Mouse (Mus musculus) induced T-regulatory cell, adult 2 months (primary cell): Measurements from ENCODE around the gene Tarbp2.
A peak's percentile ranks its signal among the peaks of the same experiment; 100 is the strongest.

Source experiments
- DNase-seq: peaks from one replicate; pipeline ENCODE4 v3.0.0-alpha.2; 2012; ENCODE audit warnings: low read depth

Gene Tarbp2

DNA sequence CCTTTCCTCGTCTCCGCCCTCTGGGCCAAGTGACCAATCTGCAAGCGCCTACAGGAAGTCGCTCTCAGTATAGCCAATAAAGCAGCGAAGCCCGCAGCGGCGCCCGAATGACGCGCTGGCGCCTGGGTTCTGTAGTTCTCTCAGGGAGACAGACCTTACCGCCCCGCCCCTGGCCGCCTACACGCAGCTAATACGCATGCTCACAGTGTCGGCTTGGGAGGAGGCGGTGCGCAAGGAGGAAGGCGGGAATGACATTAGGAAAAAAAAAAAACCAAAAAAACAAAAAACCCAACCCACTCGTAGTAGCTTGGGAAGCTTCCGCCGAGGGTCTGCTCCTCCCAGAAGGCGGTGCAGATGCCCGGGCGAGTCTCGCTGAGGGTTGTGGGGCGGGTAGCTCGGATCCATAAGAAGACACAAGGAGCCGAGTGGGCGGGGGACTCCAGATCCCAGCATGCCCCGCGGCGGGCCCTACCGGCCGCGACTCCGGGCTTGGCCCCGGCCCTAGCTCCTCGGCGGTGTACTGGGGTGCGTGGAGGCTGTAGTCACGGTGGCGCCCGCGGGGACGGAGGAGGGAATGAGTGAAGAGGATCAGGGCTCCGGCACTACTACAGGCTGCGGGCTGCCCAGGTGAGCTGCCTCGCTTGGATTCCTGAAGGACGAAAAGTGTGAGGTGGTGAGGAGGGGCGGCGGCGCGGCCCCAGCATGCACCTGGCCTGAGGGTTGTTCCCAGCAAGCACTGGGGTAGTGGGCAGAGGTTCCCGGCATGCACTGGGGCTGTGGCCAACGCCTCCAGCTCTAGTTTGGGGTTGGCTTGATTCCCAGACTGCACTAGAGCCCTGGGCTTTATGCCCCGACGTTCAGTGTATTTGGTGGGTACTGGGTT, at the start of gene Tarbp2:
Tarbp2 (plus strand) TSS at position 217 of the 883 bp plus-strand sequence.
- peak; percentile 99 for DNase-seq

DNA sequence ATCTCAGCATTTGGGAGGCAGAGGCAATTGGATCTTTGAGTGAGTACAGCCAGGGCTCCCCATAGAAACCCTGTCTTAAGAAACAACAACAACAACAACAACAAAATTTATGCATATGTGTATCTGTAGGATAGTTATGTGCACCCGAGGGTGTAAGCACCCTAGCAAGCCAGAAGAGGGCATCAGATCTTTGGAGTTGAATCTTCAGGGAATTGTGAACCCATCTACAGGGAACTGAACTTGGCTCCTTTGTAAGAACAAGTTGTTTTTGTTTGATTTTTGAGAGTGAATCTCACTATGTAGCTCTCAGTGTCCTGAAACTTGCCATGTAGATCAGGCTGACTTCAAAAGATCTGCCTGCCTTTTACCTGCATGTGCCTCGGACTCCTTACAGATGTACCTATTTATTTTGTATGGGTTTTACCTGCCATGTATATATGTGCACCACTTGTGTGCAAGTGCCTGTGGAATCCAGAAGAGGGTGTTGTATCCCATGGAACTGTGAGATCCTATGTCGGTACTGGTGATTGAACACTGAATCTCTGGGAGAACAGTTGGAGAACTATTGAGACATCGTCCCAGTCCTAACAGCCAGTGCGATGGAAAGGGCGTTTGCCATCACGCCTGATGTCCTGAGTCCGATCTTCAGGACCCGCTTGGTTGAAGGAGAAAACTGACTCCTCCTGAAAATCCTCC, 49.2 kb upstream of the Tarbp2 start:
- no peak for DNase-seq

DNA sequence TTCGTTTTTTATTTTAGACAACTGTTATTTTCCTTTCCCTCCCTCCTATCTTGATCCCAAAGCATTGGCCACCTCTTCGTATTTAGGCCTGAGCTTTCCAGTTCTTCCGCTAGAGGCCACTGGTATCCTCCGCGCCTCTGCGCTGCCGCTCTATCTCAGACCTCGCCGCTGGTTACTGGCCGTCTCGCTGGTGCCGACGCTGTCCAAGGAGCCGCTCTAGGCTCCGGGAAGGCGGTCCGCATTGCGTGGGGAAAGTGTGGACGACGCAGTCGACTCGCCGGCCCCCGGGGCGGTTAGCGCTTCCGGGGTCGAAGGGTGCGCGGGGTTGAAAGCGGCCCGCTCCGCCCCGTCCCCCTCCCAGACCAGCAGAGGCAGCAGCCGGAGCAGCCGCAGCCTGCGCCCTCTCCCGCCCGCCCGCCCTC, 47.8 kb upstream of the Tarbp2 start, which contains the start of gene Pcbp2:
Pcbp2 (plus strand) TSS at position 357 of the 422 bp plus-strand sequence.
- peak; percentile 96 for DNase-seq

DNA sequence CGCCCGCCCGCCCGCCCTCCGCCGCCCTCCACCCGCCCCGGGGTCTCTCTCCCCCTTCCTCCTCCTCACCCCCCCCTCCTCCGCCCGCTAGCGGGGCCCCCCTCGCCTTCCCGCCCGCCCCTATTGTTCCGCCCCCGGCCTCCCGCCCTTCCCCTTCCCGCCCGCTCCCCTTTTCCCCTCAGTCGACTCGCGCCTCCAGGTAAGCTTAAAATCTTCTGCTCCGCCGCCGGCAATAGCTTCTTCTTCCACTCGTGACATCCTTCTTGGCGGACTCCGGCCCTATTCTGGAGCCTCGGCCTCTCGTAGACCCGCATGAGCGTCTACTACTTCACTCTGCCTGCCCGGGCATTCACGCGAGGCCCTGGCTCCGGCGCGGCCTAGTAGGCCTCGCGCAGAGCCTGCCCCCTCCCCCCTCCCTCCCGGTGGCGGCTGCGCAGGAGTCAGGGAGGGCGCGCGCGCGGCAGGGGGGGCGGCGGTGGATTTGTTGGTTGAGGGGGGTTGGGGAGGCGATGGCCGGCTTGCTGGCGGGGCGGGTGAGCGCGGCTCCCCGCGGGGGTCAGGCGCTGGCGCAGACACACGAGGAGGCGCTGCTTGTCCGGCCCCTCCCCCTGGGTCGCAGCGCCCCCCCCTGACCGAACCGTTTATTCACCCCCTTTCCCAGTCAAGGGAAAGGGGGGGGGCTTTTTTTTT, 47.2 kb upstream of the Tarbp2 start:
- DNase-seq: peak; percentile 89

DNA sequence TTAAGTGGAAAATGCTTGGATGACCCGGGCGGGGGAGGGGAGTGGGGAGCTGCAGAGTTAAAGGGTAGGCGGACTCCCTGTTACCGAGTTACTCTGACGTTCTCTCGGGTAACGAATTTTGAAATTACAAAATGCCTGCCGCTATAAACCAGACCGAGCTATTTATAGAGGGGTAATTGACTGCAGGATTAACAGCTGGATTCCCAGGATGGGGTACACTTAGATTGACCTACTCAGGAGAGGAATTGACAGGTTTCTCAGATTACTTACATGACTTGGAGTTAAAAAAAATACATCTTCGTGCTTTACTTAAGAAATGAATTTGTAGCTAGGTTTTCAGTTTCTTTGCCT, 46.7 kb upstream of the Tarbp2 start:
- DNase-seq: no peak

DNA sequence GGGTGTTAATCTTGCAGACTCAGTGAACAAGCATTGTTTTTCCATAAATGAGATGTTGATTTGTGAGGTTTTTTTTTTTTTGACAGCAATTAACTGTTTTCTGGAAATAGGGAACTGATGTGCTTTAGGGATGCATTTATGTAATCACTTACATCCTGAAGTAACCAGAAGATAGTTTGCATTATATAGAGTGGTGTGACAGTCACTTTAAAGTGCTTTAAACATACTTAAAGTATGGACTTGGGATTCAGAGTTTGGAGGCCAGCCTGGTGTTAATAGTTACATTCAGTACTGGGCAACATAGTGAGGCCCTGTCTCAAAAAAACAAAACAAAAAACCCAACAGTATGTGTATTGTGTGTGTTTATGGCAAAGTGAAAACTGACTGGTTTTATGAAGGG, 46.3 kb upstream of the Tarbp2 start:
- no peak for DNase-seq

DNA sequence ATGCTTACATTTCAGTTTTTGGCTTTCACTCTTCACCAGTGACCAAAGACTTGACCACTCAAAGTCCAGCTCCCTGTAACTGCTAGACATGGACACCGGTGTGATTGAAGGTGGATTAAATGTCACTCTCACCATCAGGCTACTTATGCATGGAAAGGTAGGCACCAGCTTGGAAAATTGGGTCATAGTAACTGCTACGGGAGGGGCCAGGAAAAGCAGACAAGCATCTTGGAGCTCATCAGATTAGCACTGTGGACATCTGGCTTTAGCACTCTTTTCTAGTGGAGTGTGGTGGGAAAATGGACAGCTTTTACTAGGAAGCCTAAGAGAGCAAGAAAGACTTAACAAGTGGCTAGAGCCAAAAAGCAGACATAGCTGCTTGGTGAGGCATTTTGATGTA, 44.7 kb upstream of the Tarbp2 start:
- DNase-seq: no peak

DNA sequence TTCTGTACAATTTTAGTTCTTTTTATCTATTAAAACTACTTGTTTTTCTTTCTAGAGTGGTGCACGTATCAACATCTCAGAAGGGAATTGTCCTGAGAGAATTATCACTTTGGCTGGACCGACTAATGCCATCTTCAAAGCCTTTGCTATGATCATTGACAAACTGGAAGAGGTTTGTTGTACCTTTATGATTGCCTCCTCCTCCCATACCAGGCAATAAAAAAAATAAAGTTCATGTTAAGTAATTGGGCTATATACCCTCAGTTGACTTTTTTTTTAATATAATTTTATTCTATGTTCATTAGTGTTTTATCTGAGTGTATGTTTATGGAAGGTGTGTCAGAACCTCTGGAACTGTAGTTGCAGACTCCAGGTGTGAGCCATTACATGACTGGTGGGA, 43.5 kb upstream of the Tarbp2 start:
- DNase-seq: no peak

DNA sequence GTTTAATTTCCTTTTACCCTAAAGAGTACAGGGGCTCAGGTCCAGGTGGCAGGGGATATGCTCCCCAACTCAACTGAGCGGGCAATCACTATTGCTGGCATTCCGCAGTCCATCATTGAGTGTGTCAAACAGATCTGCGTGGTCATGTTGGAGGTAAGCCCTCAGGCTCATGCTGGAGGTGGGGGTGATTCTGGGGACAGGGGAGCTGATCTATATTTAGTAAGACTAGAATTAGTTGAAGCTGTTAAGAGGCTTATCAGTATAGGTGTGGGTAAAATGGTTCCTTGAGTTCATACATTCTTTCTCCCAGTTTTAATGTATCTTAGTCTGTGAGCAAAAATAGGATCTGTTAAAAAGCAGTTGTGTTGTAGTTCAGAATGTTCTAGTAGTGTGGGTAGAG, 34.9 kb upstream of the Tarbp2 start:
- DNase-seq: no peak

DNA sequence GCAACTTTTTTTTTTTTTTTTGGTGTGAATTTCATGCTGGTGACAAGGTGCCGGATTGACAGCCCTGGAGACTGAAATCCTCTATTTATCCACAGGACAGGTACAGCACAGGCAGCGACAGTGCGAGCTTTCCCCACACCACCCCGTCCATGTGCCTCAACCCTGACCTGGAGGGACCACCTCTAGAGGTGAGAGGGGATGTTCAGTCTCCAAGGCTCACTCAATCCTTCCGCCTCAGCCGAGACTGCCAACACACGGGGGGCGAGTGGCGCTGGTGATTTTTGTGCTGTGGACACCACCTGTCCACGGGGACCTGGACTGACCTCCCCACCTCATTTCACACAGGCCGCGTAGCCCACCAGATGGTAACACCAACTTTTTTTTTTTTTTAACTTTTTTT, 32.1 kb upstream of the Tarbp2 start:
- no peak for DNase-seq

DNA sequence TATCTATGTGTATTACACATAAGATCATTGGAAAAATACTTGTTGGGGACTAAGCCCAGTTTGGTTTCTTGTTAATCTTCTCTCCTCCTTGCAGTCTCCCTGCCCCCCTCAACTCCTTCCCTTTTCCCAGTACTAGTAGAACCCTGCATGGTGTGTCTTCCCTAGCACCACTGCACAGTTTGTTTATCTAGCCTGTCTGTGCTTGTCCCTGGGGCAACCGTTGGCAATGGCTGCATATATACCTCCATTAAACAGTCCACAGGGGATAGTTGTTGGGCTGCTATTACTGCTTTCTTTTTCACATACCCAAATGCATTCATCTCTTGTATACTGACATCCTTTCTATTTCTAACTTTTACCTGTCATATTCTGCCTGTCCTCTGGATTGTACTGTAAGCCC, 30.3 kb upstream of the Tarbp2 start:
- DNase-seq: no peak

DNA sequence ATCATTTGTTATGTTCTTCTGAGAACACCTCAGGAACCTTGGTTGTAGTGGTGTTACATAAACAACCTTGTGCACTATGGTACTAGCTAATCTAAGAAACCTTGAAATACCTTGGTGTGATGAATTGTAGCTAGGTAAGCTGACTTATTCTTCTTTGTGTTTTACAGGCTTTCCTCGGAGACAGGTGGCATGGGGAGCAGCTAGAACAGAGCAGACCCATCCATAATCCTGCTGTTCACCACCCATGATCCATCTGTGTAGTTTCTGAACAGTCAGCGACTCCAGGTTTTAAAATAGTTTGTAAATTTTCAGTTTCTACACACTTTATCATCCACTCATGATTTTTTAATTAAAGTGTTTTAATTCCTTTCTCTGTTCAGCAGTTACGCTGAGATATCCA, 19.7 kb upstream of the Tarbp2 start:
- no peak for DNase-seq

DNA sequence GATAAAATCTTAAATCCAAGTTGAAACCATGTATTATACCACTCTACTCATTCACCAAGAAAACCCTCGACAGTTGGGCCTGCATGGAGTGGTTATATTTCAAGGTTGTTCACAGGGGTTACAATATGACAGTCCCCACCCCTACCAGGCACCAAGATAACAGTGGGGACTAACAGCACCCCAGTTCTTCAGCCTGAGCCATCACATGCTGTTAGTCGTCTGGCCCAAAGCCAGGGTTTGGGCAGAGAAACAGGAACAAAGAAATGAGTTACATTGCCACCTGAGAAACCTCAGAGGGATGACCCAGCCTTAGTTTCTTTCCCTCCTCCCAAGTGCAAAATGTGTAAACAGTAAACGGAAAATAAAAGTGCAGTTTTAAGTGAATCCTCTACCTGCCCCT, 18.6 kb upstream of the Tarbp2 start:
- DNase-seq: no peak

DNA sequence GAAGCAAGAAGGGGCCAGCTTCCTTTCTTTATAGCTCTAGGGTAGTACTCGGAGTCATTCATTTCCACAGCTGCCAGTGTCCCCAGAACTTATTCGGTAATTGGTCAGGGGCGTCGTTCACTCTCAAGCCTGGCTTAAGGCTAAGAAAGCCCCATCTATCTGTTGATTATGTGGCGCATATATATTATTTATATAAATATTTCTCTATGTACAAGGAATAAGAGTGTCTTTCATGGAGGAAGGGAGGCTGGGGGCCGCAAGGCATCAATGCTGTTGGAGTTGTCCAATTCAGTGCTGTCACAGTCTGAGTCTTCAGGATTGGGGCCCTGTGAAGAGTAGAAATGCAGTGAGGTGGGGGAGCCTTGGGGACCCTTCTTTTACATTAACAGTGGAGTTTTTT, 18.1 kb upstream of the Tarbp2 start:
- DNase-seq: no peak

DNA sequence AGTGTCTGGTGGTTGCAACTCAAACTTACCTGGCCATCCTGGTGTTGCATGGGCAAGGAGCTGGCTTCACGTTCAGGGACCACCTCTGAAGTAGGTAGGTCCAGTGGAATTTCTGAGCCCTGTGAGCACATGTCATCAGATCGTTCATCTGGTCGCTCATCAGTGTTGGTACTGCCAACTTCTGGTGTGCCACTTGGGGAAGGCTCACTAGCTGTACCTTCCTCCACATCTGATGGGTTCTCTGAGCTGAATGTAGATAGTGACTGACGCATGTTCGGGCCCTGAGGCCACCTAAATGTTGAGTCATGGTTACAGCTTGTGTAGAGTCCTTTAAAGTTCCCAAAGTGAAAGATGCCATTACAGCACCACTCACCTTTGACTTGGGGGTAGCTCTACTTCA, 17.5 kb upstream of the Tarbp2 start:
- DNase-seq: no peak

DNA sequence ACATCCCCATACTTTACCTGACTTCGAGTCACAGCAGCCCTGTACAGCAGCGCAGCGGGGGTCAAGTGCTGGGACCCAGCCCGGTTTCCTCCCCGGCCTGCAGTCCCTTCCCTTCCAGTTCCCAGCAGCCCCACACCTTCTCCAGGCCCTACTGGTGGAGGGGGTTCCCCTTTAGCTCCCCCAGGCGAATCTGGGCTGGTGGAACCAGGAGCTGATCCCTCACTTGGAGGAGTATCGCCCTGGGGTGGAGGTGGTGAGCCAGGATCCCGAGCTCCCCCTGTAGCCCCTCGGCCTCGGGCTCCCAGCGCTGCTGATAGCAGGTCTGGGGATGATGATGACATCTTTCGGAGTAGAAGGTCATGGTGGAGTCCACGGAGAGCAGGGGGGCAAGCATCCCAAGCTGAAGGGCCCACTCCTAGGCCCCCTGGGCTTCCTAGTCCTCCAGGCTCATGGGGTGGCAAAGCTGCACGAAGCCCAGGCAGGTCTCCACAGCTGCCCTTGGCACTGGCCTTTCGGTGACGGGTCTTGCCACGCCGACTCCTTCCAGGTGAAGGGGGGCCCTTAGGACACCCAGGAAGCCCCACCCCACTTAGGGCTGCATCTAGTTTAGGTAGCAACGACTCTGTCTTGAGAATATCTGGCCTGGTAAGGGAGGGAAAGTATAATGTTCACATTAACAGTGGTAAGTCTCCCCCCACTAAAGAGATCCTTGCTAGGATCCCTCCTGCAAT, 16.7 kb upstream of the Tarbp2 start:
- no peak for DNase-seq

DNA sequence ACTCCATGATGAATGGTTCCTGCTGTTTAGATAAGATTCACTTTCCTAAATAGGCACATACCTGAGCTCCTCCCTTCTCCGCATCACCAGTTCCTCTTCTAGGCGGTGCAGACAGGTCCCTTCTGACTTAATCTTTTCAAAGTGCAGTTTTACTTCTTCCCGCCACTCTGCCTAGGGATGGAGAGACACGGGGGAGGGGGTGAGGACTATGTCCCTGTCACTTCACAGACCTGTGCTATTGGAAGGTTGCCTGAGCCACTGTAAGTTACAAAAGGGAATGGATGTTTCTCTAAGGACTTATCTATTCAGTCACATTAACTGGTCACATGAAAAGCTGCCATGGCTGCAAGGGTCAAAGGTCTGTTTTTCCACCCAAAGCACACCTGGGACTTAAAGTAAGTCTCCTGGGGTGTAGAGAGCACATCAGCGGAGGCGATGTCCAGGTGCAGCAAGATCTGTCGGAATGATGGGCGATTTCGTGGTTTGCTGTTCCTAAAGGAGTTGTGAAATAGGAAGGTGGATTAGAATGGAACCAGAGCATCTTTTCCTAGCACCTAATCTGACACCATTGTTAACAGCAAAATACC, 15.6 kb upstream of the Tarbp2 start:
- no peak for DNase-seq

DNA sequence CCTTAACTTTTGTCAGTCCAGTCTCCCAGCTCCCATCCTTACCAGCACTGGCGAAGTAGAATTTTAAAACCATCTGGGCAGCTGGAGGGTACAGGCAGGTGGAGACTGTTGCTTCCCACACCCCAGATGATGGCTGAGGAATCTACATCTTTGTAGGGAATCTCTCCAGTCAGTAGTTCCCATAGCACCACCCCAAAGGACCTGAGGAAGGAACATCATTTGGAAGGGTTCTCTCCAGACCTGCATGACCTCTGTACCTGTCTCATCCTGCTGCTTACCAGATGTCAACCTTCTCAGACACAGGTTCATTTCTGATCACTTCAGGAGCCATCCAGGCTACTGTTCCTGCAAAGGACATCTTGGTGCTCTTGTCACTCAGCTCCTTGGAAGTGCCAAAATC, 14.5 kb upstream of the Tarbp2 start, which contains the start of gene Gm10337:
Gm10337 (plus strand) TSS at position 276 of the 400 bp plus-strand sequence.
- DNase-seq: no peak

DNA sequence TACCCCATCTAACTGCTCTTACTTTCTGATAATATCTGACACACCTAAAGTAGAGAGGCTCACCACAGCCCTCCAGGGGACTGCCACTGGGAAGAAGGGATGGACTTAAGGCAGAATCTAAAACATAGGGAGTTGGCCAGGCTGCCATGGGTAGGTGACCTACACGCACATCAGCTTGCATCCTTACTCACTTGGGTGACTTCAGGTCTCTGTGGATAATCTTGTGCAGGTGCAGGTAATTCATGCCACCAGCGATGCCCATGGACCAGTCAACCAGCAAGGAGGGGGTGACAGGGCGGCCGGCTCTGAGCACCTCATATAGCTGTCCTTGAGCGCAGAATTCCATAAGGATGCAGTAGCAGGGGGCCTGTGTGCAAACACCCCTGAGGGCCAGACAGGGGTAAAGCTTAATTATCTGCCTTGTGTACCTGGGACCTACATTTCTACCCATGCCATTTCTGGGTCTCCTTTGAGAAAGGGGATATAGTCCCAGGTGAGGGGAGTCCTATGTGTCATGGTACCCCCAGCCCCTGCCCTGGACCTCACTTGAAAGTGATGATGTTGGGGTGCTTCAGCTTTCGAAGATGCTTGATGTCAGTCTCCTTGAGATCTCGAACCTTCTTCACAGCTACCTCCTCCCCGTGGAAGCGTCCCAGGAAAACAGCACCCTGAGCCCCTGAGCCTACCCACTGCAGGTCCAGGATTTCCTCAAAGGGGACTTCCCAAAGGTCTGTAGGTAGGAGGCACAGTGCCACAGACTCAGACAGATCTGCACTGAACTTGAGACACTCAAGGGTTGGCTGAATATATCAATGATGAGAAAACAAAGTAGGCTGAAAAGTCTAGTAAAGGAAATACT, 13.8 kb upstream of the Tarbp2 start:
- DNase-seq: no peak

DNA sequence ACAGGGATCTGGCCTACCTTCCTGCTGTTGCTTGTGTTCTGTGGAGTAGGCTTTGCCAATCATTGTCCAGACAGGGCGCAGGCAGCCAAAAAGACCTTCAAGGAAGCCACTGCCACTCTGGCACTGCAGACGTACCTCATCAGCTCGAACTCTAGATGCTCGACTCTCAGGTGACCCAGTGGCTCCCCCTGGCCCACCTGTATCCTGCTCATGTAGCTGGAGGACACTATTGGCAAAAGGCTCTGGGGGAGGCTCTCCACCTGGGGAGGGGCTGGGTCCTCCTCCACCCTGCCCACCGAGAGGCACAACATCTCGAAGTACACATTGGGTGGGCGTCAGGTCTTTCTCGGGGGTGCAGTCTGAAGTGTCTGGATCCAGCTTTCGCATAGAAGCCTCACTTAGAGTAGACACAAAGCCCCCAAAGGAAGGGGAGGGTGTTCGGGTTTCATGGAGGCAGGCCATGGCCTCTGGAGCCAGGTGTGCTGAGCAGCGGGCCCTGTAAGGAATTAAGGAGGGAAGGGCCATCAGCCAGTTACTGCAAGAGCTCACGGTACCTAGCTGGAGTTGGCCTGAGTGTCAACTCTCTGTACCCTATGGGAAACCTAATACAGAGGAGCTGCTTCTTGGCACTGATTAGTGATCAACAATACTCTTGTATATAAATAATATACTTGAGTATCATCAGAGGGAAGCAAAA, 12.8 kb upstream of the Tarbp2 start:
- no peak for DNase-seq
